In the genomic region with DNA sequence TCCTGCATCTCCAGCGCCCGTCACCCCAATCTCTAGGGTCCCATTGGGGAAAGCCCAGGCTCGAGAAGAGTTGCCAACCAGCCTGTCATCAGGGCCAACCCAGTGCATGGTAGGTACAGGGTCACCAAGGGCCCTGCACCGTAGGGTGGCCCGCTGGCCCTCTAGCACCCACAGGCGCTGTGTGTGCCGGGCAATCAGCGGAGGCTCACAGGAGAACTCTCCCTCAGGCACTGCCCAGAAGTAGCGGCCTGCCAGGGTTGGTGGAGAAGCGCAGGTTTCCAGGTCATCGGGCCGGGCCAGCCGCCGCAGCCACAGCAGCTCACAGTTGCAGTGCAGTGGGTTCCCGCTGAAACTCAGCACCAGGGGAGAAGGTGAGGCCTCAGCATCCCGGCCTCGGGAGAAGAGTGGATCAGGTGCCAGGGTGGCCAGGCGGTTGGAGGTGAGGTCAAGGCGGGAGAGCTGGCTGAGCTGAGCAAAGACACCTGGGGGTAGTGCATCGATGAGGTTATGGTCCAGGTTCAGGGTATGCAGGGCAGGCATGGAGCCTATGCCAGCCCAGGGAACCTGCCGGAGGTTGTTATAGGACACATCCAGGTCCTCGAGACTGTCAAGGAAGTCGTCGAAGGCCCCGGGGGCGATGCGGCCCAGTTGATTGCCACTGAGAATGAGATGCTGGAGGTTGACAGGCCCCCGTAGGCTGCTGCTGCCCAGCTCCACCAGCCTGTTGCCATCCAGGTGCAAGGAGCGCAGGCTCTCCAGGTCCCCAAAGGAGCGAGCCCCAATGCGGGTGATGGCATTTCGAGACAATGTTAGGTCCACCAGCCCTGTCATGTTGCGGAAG, we compare ENCODE assay signal across 9 mouse cellular contexts. TPM values are rescaled to one million over a fixed set of nuclear protein-coding genes. Genes with fewer than 3 reads are reported as not detected.
DNase-seq lines count a peak whose midpoint lies in the region; ATAC-seq lines count a peak whose summit lies in the region.
"Had no signal": no experiment of that assay in that cellular context is flagged by ENCODE, and none has a peak within 500 bp of the region (broad histone marks: within the 10 kb centered on the region; RNA-seq: fewer than 3 reads in every experiment).

No protein-coding gene starts in this region.

- peak overlapping the region; percentile 86 for H3K4me2 ChIP-seq in kidney, embryonic 16.5 days (replicated peaks; ENCODE audit: low read depth, low read length)
- peak overlapping the region; percentile 87 for H3K4me2 ChIP-seq in forebrain, embryonic 15.5 days (replicated peaks)
- H3K4me2 ChIP-seq in midbrain, embryonic 13.5 days (replicated peaks): peak overlapping the region; percentile 77

- no peak for DNase-seq in kidney, adult 8-10 months
- no peak for DNase-seq in embryonic facial prominence, embryonic 10.5 days (ENCODE audit: low spot score)
- DNase-seq in gastrocnemius, adult 8-10 months (ENCODE audit: low spot score in 2 of 2): no peak
- no peak for DNase-seq in thymus, adult 18-20 months
- no peak for DNase-seq in adrenal gland, postnatal 25 days
- DNase-seq: thymus, postnatal 4 days had no signal

- ATAC-seq in kidney, embryonic 16.5 days (ENCODE audit: low FRiP score, low TSS enrichment): no peak
- no peak for ATAC-seq in forebrain, embryonic 15.5 days (replicated peaks)
- no peak for ATAC-seq in midbrain, embryonic 13.5 days

- H3K9ac ChIP-seq in kidney, embryonic 16.5 days (replicated peaks; ENCODE audit: low read length): 0 out of 2 replicates have a peak overlapping the region, but pooled peaks have one; percentile 92
- H3K9ac ChIP-seq in forebrain, embryonic 15.5 days (replicated peaks): peak overlapping the region; percentile 100
- H3K9ac ChIP-seq in midbrain, embryonic 13.5 days (replicated peaks): peak overlapping the region; percentile 100; the same call in 1 of the 2 replicates

- 76% methylated on average over 33 of the region's 33 CpGs for WGBS in kidney, embryonic 16.5 days
- 88% methylated on average over 33 of the region's 33 CpGs for WGBS in embryonic facial prominence, embryonic 10.5 days
- 90% methylated on average over 33 of the region's 33 CpGs for WGBS in forebrain, embryonic 15.5 days
- 90% methylated on average over 33 of the region's 33 CpGs for WGBS in midbrain, embryonic 13.5 days

- H3K4me3 ChIP-seq in kidney, embryonic 16.5 days (ENCODE audit: low read length): peak overlapping the region; percentile 91; the same call in 1 of the 2 replicates
- peak overlapping the region; percentile 92 for H3K4me3 ChIP-seq in embryonic facial prominence, embryonic 10.5 days
- peak overlapping the region; percentile 99 for H3K4me3 ChIP-seq in forebrain, embryonic 15.5 days
- H3K4me3 ChIP-seq in midbrain, embryonic 13.5 days (replicated peaks): peak overlapping the region; percentile 94

- H3K27ac ChIP-seq in kidney, embryonic 16.5 days (ENCODE audit: low read length): peak overlapping the region; percentile 94; the same call in 1 of the 2 replicates
- peak overlapping the region; percentile 98 for H3K27ac ChIP-seq in embryonic facial prominence, embryonic 10.5 days (replicated peaks)
- no peak overlapping the region for H3K27ac ChIP-seq in forebrain, embryonic 15.5 days (replicated peaks)
- no peak overlapping the region for H3K27ac ChIP-seq in midbrain, embryonic 13.5 days

- no peaks in the 10 kb centered on the region for H3K9me3 ChIP-seq in kidney, embryonic 16.5 days (ENCODE audit: low read length)
- no peaks in the 10 kb centered on the region for H3K9me3 ChIP-seq in embryonic facial prominence, embryonic 10.5 days
- no peaks in the 10 kb centered on the region for H3K9me3 ChIP-seq in forebrain, embryonic 15.5 days
- no peaks in the 10 kb centered on the region for H3K9me3 ChIP-seq in midbrain, embryonic 13.5 days

- H3K27me3 ChIP-seq in kidney, embryonic 16.5 days (ENCODE audit: insufficient read depth, low read length): no peaks in the 10 kb centered on the region
- peaks cover 9% of the 10 kb centered on the region; the same call in 1 of the 2 replicates for H3K27me3 ChIP-seq in embryonic facial prominence, embryonic 10.5 days (replicated peaks; ENCODE audit: low read depth, poor library complexity, severe bottlenecking)
- no peaks in the 10 kb centered on the region for H3K27me3 ChIP-seq in forebrain, embryonic 15.5 days
- 0 out of 2 replicates have a peak, but pooled peaks cover 4% of the 10 kb centered on the region for H3K27me3 ChIP-seq in midbrain, embryonic 13.5 days

- H3K4me1 ChIP-seq in kidney, embryonic 16.5 days (ENCODE audit: insufficient read depth, low read length): peaks cover 36% of the 10 kb centered on the region
- H3K4me1 ChIP-seq in embryonic facial prominence, embryonic 10.5 days: peaks cover 51% of the 10 kb centered on the region
- H3K4me1 ChIP-seq in forebrain, embryonic 15.5 days: peaks cover 42% of the 10 kb centered on the region
- H3K4me1 ChIP-seq in midbrain, embryonic 13.5 days (replicated peaks): peaks cover 41% of the 10 kb centered on the region

- peaks cover 25% of the 10 kb centered on the region for H3K36me3 ChIP-seq in kidney, embryonic 16.5 days (ENCODE audit: insufficient read depth, low read length)
- H3K36me3 ChIP-seq in embryonic facial prominence, embryonic 10.5 days (replicated peaks): peaks cover 43% of the 10 kb centered on the region
- H3K36me3 ChIP-seq in forebrain, embryonic 15.5 days: peaks cover 28% of the 10 kb centered on the region
- peaks cover 41% of the 10 kb centered on the region for H3K36me3 ChIP-seq in midbrain, embryonic 13.5 days

RNA-seq across cellular contexts. Expression of a gene that starts 1.8 kb away (rescaled TPM):
- 4.5 and 6.0 TPM in 2 replicates for polyA plus RNA-seq in kidney, embryonic 16.5 days (2015; fragmentation: Nextera tagmentation; extraction: Ambion mirVana)
- 6.8 TPM in 2 replicates for polyA plus RNA-seq in embryonic facial prominence, embryonic 10.5 days (2016; fragmentation: Nextera tagmentation; extraction: Ambion mirVana)
- 10.9 and 11.7 TPM in 2 replicates for polyA plus RNA-seq in forebrain, embryonic 15.5 days (2015; fragmentation: Nextera tagmentation; extraction: Ambion mirVana)
- 8.8 and 10.1 TPM in 2 replicates for polyA plus RNA-seq in midbrain, embryonic 13.5 days (2015; fragmentation: Nextera tagmentation; extraction: Ambion mirVana)
- total RNA-seq in gastrocnemius, adult 8-10 months (2022): 1 to 10 TPM in 2 of 4 experiments, under 1 TPM in 2; 0.46 to 6.3 (median 1.1) TPM
- total RNA-seq in adrenal gland, postnatal 25 days (2021): 4.6 and 6.0 TPM in 2 replicates

RNA-seq across cellular contexts. Expression of a gene that starts 11.8 kb away (rescaled TPM):
- polyA plus RNA-seq in kidney, embryonic 16.5 days (2015; fragmentation: Nextera tagmentation; extraction: Ambion mirVana): 92.4 and 96.0 TPM in 2 replicates
- polyA plus RNA-seq in embryonic facial prominence, embryonic 10.5 days (2016; fragmentation: Nextera tagmentation; extraction: Ambion mirVana): 75.5 and 82.9 TPM in 2 replicates
- 53.8 and 56.5 TPM in 2 replicates for polyA plus RNA-seq in forebrain, embryonic 15.5 days (2015; fragmentation: Nextera tagmentation; extraction: Ambion mirVana)
- 56.8 and 59.9 TPM in 2 replicates for polyA plus RNA-seq in midbrain, embryonic 13.5 days (2015; fragmentation: Nextera tagmentation; extraction: Ambion mirVana)
- 1 to 10 TPM; 3.2 to 7.5 (median 4.0) TPM for total RNA-seq in gastrocnemius, adult 8-10 months (2022)
- total RNA-seq in adrenal gland, postnatal 25 days (2021): 35.4 and 38.2 TPM in 2 replicates

Comparison
In these comparisons a context has a peak if more than half of its experiments do, and no peak if none do; other contexts are left out.
1. H3K27ac ChIP-seq: peak in kidney, embryonic 16.5 days (single experiment) and embryonic facial prominence, embryonic 10.5 days (single experiment); none in forebrain, embryonic 15.5 days (single experiment) and midbrain, embryonic 13.5 days (single experiment).
2. Peak in every context shown above with its lines, with median percentiles within 50 percentile points of each other: H3K4me2 ChIP-seq, H3K4me3 ChIP-seq and H3K9ac ChIP-seq.